13 mouse cellular contexts compared by ENCODE assay signal in the genomic region with DNA sequence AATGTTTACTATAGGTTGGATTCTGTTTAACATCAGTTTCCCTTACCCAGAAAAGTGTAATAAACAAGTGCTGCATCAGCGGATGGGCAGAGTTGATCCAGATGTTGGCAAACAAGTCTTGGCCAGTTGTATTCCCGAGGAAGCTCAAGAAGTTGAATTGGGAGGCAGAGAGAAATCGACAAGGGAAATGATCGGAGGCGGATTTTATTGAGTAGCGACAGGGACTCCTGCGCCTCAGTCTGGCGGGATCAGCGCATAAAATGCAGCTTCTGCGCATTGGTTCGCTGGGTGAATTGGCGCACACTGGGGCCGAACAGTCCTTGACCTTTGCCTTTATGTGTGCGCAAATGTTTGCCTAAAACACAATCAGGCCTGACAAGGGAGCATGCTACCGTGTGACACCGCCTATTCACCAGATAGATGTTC. TPM values are rescaled to one million over a fixed set of nuclear protein-coding genes. Genes with fewer than 3 reads are reported as not detected.
DNase-seq lines count a peak whose midpoint lies in the region; ATAC-seq and TF ChIP-seq lines count a peak whose summit lies in the region.
"Had no signal": no experiment of that assay in that cellular context is flagged by ENCODE, and none has a peak within 500 bp of the region (broad histone marks: within the 10 kb centered on the region; RNA-seq: fewer than 3 reads in every experiment).

No protein-coding gene starts in this region.

- peak; percentile 39 for ATAC-seq in hindbrain, embryonic 11.5 days (ENCODE audit: low FRiP score)
- ATAC-seq in midbrain, postnatal 0 days (ENCODE audit: low FRiP score): no peak

- no peaks in the 10 kb centered on the region for H3K9me3 ChIP-seq in hindbrain, embryonic 11.5 days (ENCODE audit: control insufficient read depth, low read length)
- H3K9me3 ChIP-seq in midbrain, postnatal 0 days (ENCODE audit: low read length): no peaks in the 10 kb centered on the region

- peak overlapping the region; percentile 31 for H3K4me2 ChIP-seq in hindbrain, embryonic 11.5 days (replicated peaks; ENCODE audit: low read depth, low read length)
- H3K4me2 ChIP-seq in midbrain, postnatal 0 days (ENCODE audit: low read depth, low read length, poor library complexity, severe bottlenecking): peak overlapping the region; percentile 30; the same call in 1 of the 2 replicates

- no peaks in the 10 kb centered on the region for H3K4me1 ChIP-seq in hindbrain, embryonic 11.5 days (replicated peaks; ENCODE audit: control insufficient read depth, insufficient read depth, low read length)
- H3K4me1 ChIP-seq in midbrain, postnatal 0 days (ENCODE audit: insufficient read depth, low read length): no peaks in the 10 kb centered on the region

- H3K9ac ChIP-seq in hindbrain, embryonic 11.5 days (ENCODE audit: low read depth, low read length): peak overlapping the region; percentile 24; the same call in 1 of the 2 replicates
- H3K9ac ChIP-seq in midbrain, postnatal 0 days (replicated peaks; ENCODE audit: low read length, poor library complexity, severe bottlenecking): no peak overlapping the region

- H3K36me3 ChIP-seq in hindbrain, embryonic 11.5 days (ENCODE audit: control insufficient read depth, insufficient read depth, low read length): no peaks in the 10 kb centered on the region
- no peaks in the 10 kb centered on the region for H3K36me3 ChIP-seq in midbrain, postnatal 0 days (ENCODE audit: insufficient read depth, low read length)

- under 1% methylated on average over 16 of the region's 16 CpGs for WGBS in hindbrain, embryonic 11.5 days
- 2% methylated on average over 16 of the region's 16 CpGs for WGBS in midbrain, postnatal 0 days

- H3K4me3 ChIP-seq in hindbrain, embryonic 11.5 days (ENCODE audit: low read depth, low read length): peak overlapping the region; percentile 28
- H3K4me3 ChIP-seq in midbrain, postnatal 0 days (ENCODE audit: low read depth, low read length): peak overlapping the region; percentile 8; the same call in 1 of the 2 replicates

- H3K27ac ChIP-seq in hindbrain, embryonic 11.5 days (ENCODE audit: low read depth, low read length): 0 out of 2 replicates have a peak overlapping the region, but pooled peaks have one; percentile 6
- peak overlapping the region; percentile 55 for H3K27ac ChIP-seq in midbrain, postnatal 0 days (ENCODE audit: low read depth, low read length)

- DNase-seq in brain, adult 2 months (ENCODE audit: low read depth, low spot score): peak; percentile 51
- peak; percentile 54 to 71 for DNase-seq in cerebellum, postnatal 36 days
- no peak for DNase-seq in hindbrain, embryonic 11.5 days (ENCODE audit: low spot score)
- no peak for DNase-seq in midbrain, postnatal 0 days (ENCODE audit: low spot score)
- DNase-seq in frontal cortex, postnatal 25 days (ENCODE audit: low spot score in 2 of 2): no peak
- DNase-seq in heart, adult 11 months: no peak
- DNase-seq in gastrocnemius, postnatal 4 days (ENCODE audit: low spot score in 2 of 2): no peak
- no peak for DNase-seq in thymus, postnatal 36 days
- DNase-seq: adrenal gland, postnatal 25 days; heart, adult 18-20 months; kidney, adult 18-20 months; lung, postnatal 4 days had no signal

- peaks cover 80% of the 10 kb centered on the region for H3K27me3 ChIP-seq in hindbrain, embryonic 11.5 days (ENCODE audit: control insufficient read depth, insufficient read depth, low read length)
- H3K27me3 ChIP-seq in midbrain, postnatal 0 days (ENCODE audit: insufficient read depth, low read length): peaks cover 81% of the 10 kb centered on the region
- H3K27me3 ChIP-seq: CH12.LX had no signal

- TF ChIP-seq CTCF in midbrain, postnatal 0 days (IDR thresholded peaks at IDR 0.05): no peak

RNA-seq across cellular contexts. Expression of gene Zic1, which starts 40.2 kb away (rescaled TPM):
- 18.2 and 23.8 TPM in 2 replicates for polyA plus RNA-seq in hindbrain, embryonic 11.5 days (2014; fragmentation: Nextera tagmentation; extraction: Ambion mirVana)
- total RNA-seq in midbrain, postnatal 0 days (2014; rRNA removed): 91.8 and 146 TPM in 2 replicates
- polyA plus RNA-seq in midbrain, postnatal 0 days (2015; fragmentation: Nextera tagmentation; extraction: Ambion mirVana): 4.1 and 8.2 TPM in 2 replicates
- 1 to 10 TPM; 2.2 to 2.4 TPM for total RNA-seq in gastrocnemius, postnatal 4 days (2021)
- total RNA-seq: adrenal gland, postnatal 25 days; CH12.LX; heart, adult 18-20 months had no signal

RNA-seq across cellular contexts. Expression of gene Zic4, which starts 43.6 kb away (rescaled TPM):
- polyA plus RNA-seq in hindbrain, embryonic 11.5 days (2014; fragmentation: Nextera tagmentation; extraction: Ambion mirVana): 32.8 and 36.5 TPM in 2 replicates
- total RNA-seq in midbrain, postnatal 0 days (2014; rRNA removed): 54.7 and 73.4 TPM in 2 replicates
- polyA plus RNA-seq in midbrain, postnatal 0 days (2015; fragmentation: Nextera tagmentation; extraction: Ambion mirVana): 22.2 and 33.5 TPM in 2 replicates
- under 1 TPM; 0.73 to 0.78 TPM for total RNA-seq in gastrocnemius, postnatal 4 days (2021)
- total RNA-seq: adrenal gland, postnatal 25 days; CH12.LX; heart, adult 18-20 months had no signal

Comparison
In these comparisons a context has a peak if more than half of its experiments do, and no peak if none do; other contexts are left out.
1. DNase-seq: peak in brain, adult 2 months (single experiment) and cerebellum, postnatal 36 days (2 of 2); none in hindbrain, embryonic 11.5 days (single experiment), midbrain, postnatal 0 days (single experiment), frontal cortex, postnatal 25 days (0 of 2), heart, adult 11 months (single experiment), gastrocnemius, postnatal 4 days (0 of 2) and thymus, postnatal 36 days (0 of 2).
2. RNA of gene Zic1, which starts 40.2 kb away (total RNA-seq): 91.8 to 146 TPM in midbrain, postnatal 0 days; 2.2 to 2.4 TPM in gastrocnemius, postnatal 4 days; every median in the first group is over 10 times any median in the second.
3. RNA of gene Zic4, which starts 43.6 kb away (total RNA-seq): 54.7 to 73.4 TPM in midbrain, postnatal 0 days; 0.73 to 0.78 TPM in gastrocnemius, postnatal 4 days; every median in the first group is over 10 times any median in the second.